Mouse (Mus musculus) liver, postnatal 0 days (tissue): ENCODE measurements around the gene Ndel1. TPM values are rescaled to one million over a fixed set of nuclear protein-coding genes. Genes with fewer than 3 reads are reported as not detected.

Experiments used
- ATAC-seq: fragments of 200-750 bp; cut with Nextera tagmentation; 2 replicates; pipeline ENCODE4 v1.8.0; 2017; ENCODE audit warnings: mild to moderate bottlenecking, moderate library complexity
- DNase-seq: peaks from one replicate; pipeline ENCODE4 v3.0.0-alpha.2; 2016
- H3K27ac ChIP-seq: fragments of 300-500 bp; sonication (generic); 2 replicates; pipeline ENCODE4 v1.5.1; 2014; ENCODE audit warnings: antibody characterized with exemption, moderate library complexity, mild to moderate bottlenecking, low read depth
- H3K27me3 ChIP-seq: fragments of 300-500 bp; sonication (generic); 2 replicates; pipeline ENCODE4 v1.6.1; 2014; ENCODE audit warnings: low read length, control low read depth, mixed read lengths; ENCODE audit not compliant: insufficient read depth
- H3K36me3 ChIP-seq: fragments of 300-500 bp; sonication (generic); replicated peaks from 2 replicates; pipeline ENCODE4 v1.6.1; 2014; ENCODE audit warnings: mild to moderate bottlenecking, control low read depth, low read length, moderate library complexity, mixed read lengths; ENCODE audit not compliant: insufficient read depth
- H3K4me1 ChIP-seq: fragments of 300-500 bp; sonication (generic); 2 replicates; pipeline ENCODE4 v1.6.1; 2014; ENCODE audit warnings: antibody characterized with exemption, mild to moderate bottlenecking, control low read depth; ENCODE audit not compliant: insufficient read depth
- H3K4me2 ChIP-seq: fragments of 300-500 bp; sonication (generic); 2 replicates; pipeline ENCODE4 v1.6.1; 2014; ENCODE audit warnings: low read depth, mild to moderate bottlenecking, low read length, moderate library complexity, mixed read lengths
- H3K4me3 ChIP-seq: fragments of 300-500 bp; sonication (generic); 2 replicates; pipeline ENCODE4 v1.5.1; 2014; ENCODE audit warnings: low read depth, low read length
- H3K9ac ChIP-seq: fragments of 300-500 bp; sonication (generic); replicated peaks from 2 replicates; pipeline ENCODE4 v1.6.1; 2014; ENCODE audit warnings: mild to moderate bottlenecking, moderate library complexity
- H3K9me3 ChIP-seq: fragments of 300-500 bp; sonication (generic); 2 replicates; pipeline ENCODE4 v1.6.1; 2016; ENCODE audit warnings: mild to moderate bottlenecking, control low read depth, low read length, mixed read lengths
- CTCF ChIP-seq: sonication (generic); IDR thresholded peaks from 2 replicates; pipeline ENCODE4 v1.5.1; 2016; ENCODE audit warnings: antibody characterized with exemption, low read depth
- EP300 ChIP-seq: IDR thresholded peaks from 2 replicates; pipeline ENCODE4 v1.6.1; 2016; ENCODE audit warnings: antibody characterized with exemption, low read depth, mild to moderate bottlenecking
- WGBS: fragments of 180-500 bp; shearing (Covaris S2); extraction: QIAGEN DNeasy Blood & Tissue Kit; methylation state at CpG from one replicate; pipeline ENCODE4 v1.1.7; 2014; ENCODE audit not compliant: insufficient replicate concordance; 5-methylcytosine and 5-hydroxymethylcytosine counted together
- polyA plus RNA-seq: library from polyadenylated mRNA; unstranded; fragments of >200 nt; fragmentation: Nextera tagmentation; extraction: Ambion mirVana; gene quantifications from 2 replicates; pipeline ENCODE4 v1.2.1, GENCODE M21; 2015

The Ndel1 gene
- polyA plus RNA-seq, 1 experiment from 2014 or later = 32.8 TPM

GRCm38 (mm10) chr11:68902047-68902364 lies 30.3 kb upstream of the Ndel1 start:
- no peak for DNase-seq
- 0 out of 2 replicates have a peak, but pooled peaks have one; percentile 0 for ATAC-seq
- peaks cover 42% of the 10 kb centered on the region for H3K36me3 ChIP-seq
- H3K27ac ChIP-seq = peak overlapping the region; percentile 92
- H3K27me3 ChIP-seq = no peaks in the 10 kb centered on the region
- no peaks in the 10 kb centered on the region for H3K9me3 ChIP-seq
- H3K9ac ChIP-seq = peak overlapping the region; percentile 98
- peaks cover 25% of the 10 kb centered on the region for H3K4me1 ChIP-seq
- 0% methylated on average over 10 of the region's 10 CpGs for WGBS
- H3K4me2 ChIP-seq = peak overlapping the region; percentile 80
- TF ChIP-seq EP300 = no peak
- no peak for TF ChIP-seq CTCF
- H3K4me3 ChIP-seq = peak overlapping the region; percentile 85

- WGBS = under 1% methylated on average over 52 of the region's 52 CpGs
- TF ChIP-seq EP300 (peak; percentile 93), CTCF (peak; percentile 100)
- peak; percentile 98 for DNase-seq
Observed at GRCm38 (mm10) chr11:68901351-68902046, 29.8 kb upstream of the Ndel1 start, which contains the start of gene Rpl26. Rpl26 (plus strand) TSS chr11:68901583.

GRCm38 (mm10) chr11:68900519-68901350 lies 29.1 kb upstream of the Ndel1 start:
- peaks cover 32% of the 10 kb centered on the region for H3K36me3 ChIP-seq
- WGBS = 31% methylated on average over 31 of the region's 31 CpGs
- H3K9ac ChIP-seq = peak overlapping the region; percentile 59
- no peak overlapping the region for H3K27ac ChIP-seq
- peak overlapping the region; percentile 78 for H3K4me2 ChIP-seq
- DNase-seq (no peak), ATAC-seq (no peak)
- no peaks in the 10 kb centered on the region for H3K9me3 ChIP-seq
- H3K27me3 ChIP-seq = no peaks in the 10 kb centered on the region
- peaks cover 27% of the 10 kb centered on the region for H3K4me1 ChIP-seq
- TF ChIP-seq CTCF = no peak
- no peak for TF ChIP-seq EP300
- H3K4me3 ChIP-seq = peak overlapping the region; percentile 85

More at GRCm38 (mm10) chr11:68901351-68902046, 29.8 kb upstream of the Ndel1 start, which contains the start of gene Rpl26:
- peak within 1 kb of the TSS; percentile 98 for H3K9ac ChIP-seq
- peak within 1 kb of the TSS; percentile 80 for H3K4me2 ChIP-seq
- peak within 1 kb of the TSS; percentile 85 for H3K4me3 ChIP-seq
- H3K36me3 ChIP-seq = peaks cover 39% of the 10 kb centered on the region
- ATAC-seq = peak; percentile 91
- no peaks in the 10 kb centered on the region for H3K9me3 ChIP-seq
- peaks cover 25% of the 10 kb centered on the region for H3K4me1 ChIP-seq
- no peaks in the 10 kb centered on the region for H3K27me3 ChIP-seq
- H3K27ac ChIP-seq = peak within 1 kb of the TSS; percentile 92

GRCm38 (mm10) chr11:68899815-68900214 lies 28.2 kb upstream of the Ndel1 start:
- 74% methylated on average over 8 of the region's 8 CpGs for WGBS
- H3K27ac ChIP-seq = no peak overlapping the region
- DNase-seq (no peak), ATAC-seq (no peak)
- TF ChIP-seq CTCF (no peak), EP300 (no peak)
- no peak overlapping the region for H3K4me3 ChIP-seq
- peaks cover 23% of the 10 kb centered on the region for H3K36me3 ChIP-seq
- no peak overlapping the region for H3K4me2 ChIP-seq
- peaks cover 27% of the 10 kb centered on the region for H3K4me1 ChIP-seq
- no peak overlapping the region for H3K9ac ChIP-seq
- H3K27me3 ChIP-seq = no peaks in the 10 kb centered on the region
- no peaks in the 10 kb centered on the region for H3K9me3 ChIP-seq

GRCm38 (mm10) chr11:68898790-68899189 lies 27.1 kb upstream of the Ndel1 start:
- Histone ChIP-seq H3K27ac (0 out of 2 replicates have a peak overlapping the region, but pooled peaks have one; percentile 11), H3K4me1 (peaks cover 27% of the 10 kb centered on the region), H3K4me3 (no peak overlapping the region), H3K4me2 (no peak overlapping the region), H3K27me3 (no peaks in the 10 kb centered on the region), H3K9ac (no peak overlapping the region), H3K36me3 (peaks cover 13% of the 10 kb centered on the region), H3K9me3 (no peaks in the 10 kb centered on the region)
- TF ChIP-seq CTCF (no peak), EP300 (no peak)
- no peak for DNase-seq
- 46% methylated on average over 6 of the region's 6 CpGs for WGBS
- ATAC-seq = no peak

- Histone ChIP-seq H3K4me3 (no peak overlapping the region), H3K4me1 (peaks cover 27% of the 10 kb centered on the region), H3K27me3 (no peaks in the 10 kb centered on the region), H3K9ac (no peak overlapping the region), H3K27ac (no peak overlapping the region), H3K36me3 (peaks cover 4% of the 10 kb centered on the region; the same call in 1 of the 2 replicates), H3K9me3 (no peaks in the 10 kb centered on the region), H3K4me2 (no peak overlapping the region)
- ATAC-seq (no peak), DNase-seq (no peak)
- TF ChIP-seq EP300 = no peak
- TF ChIP-seq CTCF = no peak
- WGBS = 65% methylated on average over 6 of the region's 6 CpGs
Observed at GRCm38 (mm10) chr11:68897838-68898237, 26.2 kb upstream of the Ndel1 start.
